Comparison of ENCODE assay signal across 20 mouse cellular contexts in genomic region chr11:43853046-43853445, GRCm38 (mm10). TPM values are rescaled to one million over a fixed set of nuclear protein-coding genes. Genes with fewer than 3 reads are reported as not detected.
DNase-seq lines count a peak whose midpoint lies in the region; ATAC-seq lines count a peak whose summit lies in the region.
"Had no signal": no experiment of that assay in that cellular context is flagged by ENCODE, and none has a peak within 500 bp of the region (broad histone marks: within the 10 kb centered on the region; RNA-seq: fewer than 3 reads in every experiment).

No protein-coding gene starts in this region.

- no peak overlapping the region for H3K4me2 ChIP-seq in forebrain, embryonic 13.5 days
- H3K4me2 ChIP-seq in hindbrain, embryonic 15.5 days = no peak overlapping the region
- H3K4me2 ChIP-seq in hindbrain, embryonic 12.5 days (replicated peaks) = no peak overlapping the region
- H3K4me2 ChIP-seq: embryonic facial prominence, embryonic 13.5 days; heart, embryonic 12.5 days; hindbrain, embryonic 13.5 days had no signal

- no peaks in the 10 kb centered on the region for H3K36me3 ChIP-seq in forebrain, embryonic 10.5 days (replicated peaks)
- H3K36me3 ChIP-seq in forebrain, embryonic 13.5 days (ENCODE audit: poor library complexity, severe bottlenecking) = no peaks in the 10 kb centered on the region
- H3K36me3 ChIP-seq in hindbrain, embryonic 15.5 days = no peaks in the 10 kb centered on the region
- H3K36me3 ChIP-seq in hindbrain, embryonic 12.5 days = no peaks in the 10 kb centered on the region
- H3K36me3 ChIP-seq: embryonic facial prominence, embryonic 13.5 days; heart, embryonic 12.5 days; hindbrain, embryonic 13.5 days had no signal

- no peak overlapping the region for H3K4me3 ChIP-seq in forebrain, embryonic 10.5 days
- H3K4me3 ChIP-seq in forebrain, embryonic 13.5 days = no peak overlapping the region
- no peak overlapping the region for H3K4me3 ChIP-seq in hindbrain, embryonic 15.5 days
- H3K4me3 ChIP-seq in hindbrain, embryonic 12.5 days = no peak overlapping the region
- H3K4me3 ChIP-seq: embryonic facial prominence, embryonic 13.5 days; heart, adult 2 months; heart, embryonic 12.5 days; hindbrain, embryonic 13.5 days had no signal

- no peaks in the 10 kb centered on the region for H3K9me3 ChIP-seq in forebrain, embryonic 10.5 days
- H3K9me3 ChIP-seq in forebrain, embryonic 13.5 days (replicated peaks) = no peaks in the 10 kb centered on the region
- H3K9me3 ChIP-seq in hindbrain, embryonic 15.5 days = no peaks in the 10 kb centered on the region
- no peaks in the 10 kb centered on the region for H3K9me3 ChIP-seq in hindbrain, embryonic 12.5 days (replicated peaks)
- H3K9me3 ChIP-seq: embryonic facial prominence, embryonic 13.5 days; heart, embryonic 12.5 days; hindbrain, embryonic 13.5 days had no signal

- no peaks in the 10 kb centered on the region for H3K27me3 ChIP-seq in forebrain, embryonic 10.5 days (ENCODE audit: poor library complexity, severe bottlenecking)
- H3K27me3 ChIP-seq in forebrain, embryonic 13.5 days = no peaks in the 10 kb centered on the region
- no peaks in the 10 kb centered on the region for H3K27me3 ChIP-seq in hindbrain, embryonic 15.5 days
- no peaks in the 10 kb centered on the region for H3K27me3 ChIP-seq in hindbrain, embryonic 12.5 days
- H3K27me3 ChIP-seq: embryonic facial prominence, embryonic 13.5 days; heart, embryonic 12.5 days; hindbrain, embryonic 13.5 days; Patski had no signal

- peak; percentile 11 for DNase-seq in forebrain, embryonic 10.5 days (ENCODE audit: extremely low spot score, low spot score)
- peak; percentile 48 for DNase-seq in right cerebral cortex, adult 18-20 months
- no peak for DNase-seq in right cerebral cortex, postnatal 4 days
- no peak for DNase-seq in spleen, adult 18-20 months
- DNase-seq: adrenal gland, postnatal 14 days; cerebellum, adult 18-20 months; cerebellum, adult 9-11 months; cerebellum, postnatal 36 days; gastrocnemius, postnatal 10 days; heart, adult 2 months; heart, postnatal 36 days had no signal

- WGBS in forebrain, embryonic 10.5 days = 84% methylated on average over 6 of the region's 6 CpGs
- WGBS in forebrain, embryonic 13.5 days = 77% methylated on average over 6 of the region's 6 CpGs
- WGBS in hindbrain, embryonic 15.5 days = 56% methylated on average over 6 of the region's 6 CpGs
- 68% methylated on average over 6 of the region's 6 CpGs for WGBS in hindbrain, embryonic 12.5 days

- no peak overlapping the region for H3K9ac ChIP-seq in forebrain, embryonic 13.5 days
- H3K9ac ChIP-seq in hindbrain, embryonic 15.5 days = no peak overlapping the region
- no peak overlapping the region for H3K9ac ChIP-seq in hindbrain, embryonic 12.5 days
- H3K9ac ChIP-seq: embryonic facial prominence, embryonic 13.5 days; heart, embryonic 12.5 days; hindbrain, embryonic 13.5 days had no signal

- no peak overlapping the region for H3K27ac ChIP-seq in forebrain, embryonic 10.5 days
- H3K27ac ChIP-seq in forebrain, embryonic 13.5 days = no peak overlapping the region
- H3K27ac ChIP-seq in hindbrain, embryonic 15.5 days (replicated peaks) = no peak overlapping the region
- H3K27ac ChIP-seq in hindbrain, embryonic 12.5 days = no peak overlapping the region
- H3K27ac ChIP-seq: embryonic facial prominence, embryonic 13.5 days; heart, adult 2 months; hindbrain, embryonic 13.5 days had no signal

- H3K4me1 ChIP-seq in forebrain, embryonic 10.5 days = no peaks in the 10 kb centered on the region
- H3K4me1 ChIP-seq in forebrain, embryonic 13.5 days = 0 out of 2 replicates have a peak, but pooled peaks cover 7% of the 10 kb centered on the region
- H3K4me1 ChIP-seq in hindbrain, embryonic 15.5 days (replicated peaks) = no peaks in the 10 kb centered on the region
- no peaks in the 10 kb centered on the region for H3K4me1 ChIP-seq in hindbrain, embryonic 12.5 days
- H3K4me1 ChIP-seq: embryonic facial prominence, embryonic 13.5 days; hindbrain, embryonic 13.5 days had no signal

- ATAC-seq in forebrain, embryonic 13.5 days = no peak
- 0 out of 2 replicates have a peak, but pooled peaks have one; percentile 19 for ATAC-seq in hindbrain, embryonic 15.5 days (ENCODE audit: low FRiP score, low read depth)
- ATAC-seq in hindbrain, embryonic 12.5 days (ENCODE audit: low FRiP score) = no peak
- ATAC-seq: activated CD4-positive, CD25-positive, alpha-beta regulatory T cell, adult 4 months; forebrain, embryonic 14.5 days; Patski had no signal

RNA-seq across cellular contexts. Expression of gene Adra1b, which starts 48.0 kb away (rescaled TPM):
- polyA plus RNA-seq in forebrain, embryonic 10.5 days (2016; fragmentation: Nextera tagmentation; extraction: Ambion mirVana) = 0.12 and 0.15 TPM in 2 replicates
- 0.28 and 0.38 TPM in 2 replicates for polyA plus RNA-seq in forebrain, embryonic 13.5 days (2015; fragmentation: Nextera tagmentation; extraction: Ambion mirVana)
- 13.2 and 13.9 TPM in 2 replicates for polyA plus RNA-seq in hindbrain, embryonic 15.5 days (2015; fragmentation: Nextera tagmentation; extraction: Ambion mirVana)
- polyA plus RNA-seq in hindbrain, embryonic 12.5 days (2016; fragmentation: Nextera tagmentation; extraction: Ambion mirVana) = 0.94 and 2.0 TPM in 2 replicates
- polyA plus RNA-seq: activated CD4-positive, CD25-positive, alpha-beta regulatory T cell, adult 4 months had no signal

Comparison
In these comparisons a context has a peak if more than half of its experiments do, and no peak if none do; other contexts are left out.
1. DNase-seq: peak in forebrain, embryonic 10.5 days (single experiment) and right cerebral cortex, adult 18-20 months (single experiment); none in right cerebral cortex, postnatal 4 days (single experiment) and spleen, adult 18-20 months (0 of 2).